Mouse (Mus musculus) erythroblast, embryonic 14.5 days (primary cell): ENCODE results near the gene Eno2. TPM values are rescaled to one million over a fixed set of nuclear protein-coding genes. Genes with fewer than 3 reads are reported as not detected.

Source experiments
- H3K27me3 ChIP-seq: 2 replicates; pipeline ENCODE4 v1.6.1; 2012; ENCODE audit warnings: inconsistent platforms; ENCODE audit not compliant: control insufficient read depth
- H3K36me3 ChIP-seq: 2 replicates; pipeline ENCODE4 v1.6.1; 2012; ENCODE audit warnings: mild to moderate bottlenecking, inconsistent platforms; ENCODE audit not compliant: control insufficient read depth
- H3K4me1 ChIP-seq: 2 replicates; pipeline ENCODE4 v1.6.1; 2012; ENCODE audit warnings: inconsistent platforms; ENCODE audit not compliant: control insufficient read depth
- H3K4me3 ChIP-seq: replicated peaks from 2 replicates; pipeline ENCODE3; 2012; ENCODE audit warnings: moderate library complexity, mild to moderate bottlenecking, inconsistent platforms
- H3K9me3 ChIP-seq: 2 replicates; pipeline ENCODE4 v1.6.1; 2012; ENCODE audit warnings: low read length, inconsistent platforms, mixed read lengths; ENCODE audit not compliant: control insufficient read depth
- GATA1 ChIP-seq: IDR thresholded peaks from 2 replicates; pipeline ENCODE4 v1.6.1; 2012; ENCODE audit warnings: low read length, inconsistent platforms, mixed read lengths
- TAL1 ChIP-seq: IDR thresholded peaks from 3 replicates; pipeline ENCODE4 v1.6.1; 2012; ENCODE audit warnings: low read length, inconsistent platforms, mixed read lengths
- polyA plus RNA-seq: library from polyadenylated mRNA; stranded (reverse); fragments of >175 nt; gene quantifications from 2 replicates; pipeline ENCODE4 v1.2.3, GENCODE M21; 2012

The Eno2 gene
- polyA plus RNA-seq, 1 experiment: not detected

- Histone ChIP-seq H3K9me3 (no peaks in the 10 kb centered on the region), H3K27me3 (no peaks in the 10 kb centered on the region), H3K36me3 (peaks cover 16% of the 10 kb centered on the region), H3K4me3 (no peak overlapping the region), H3K4me1 (peaks cover 47% of the 10 kb centered on the region)
- TF ChIP-seq GATA1 (no peak), TAL1 (no peak)
Observed at GRCm38 (mm10) chr6:124724472-124724871, 45.0 kb downstream of the Eno2 start.

GRCm38 (mm10) chr6:124723541-124723940, 45.9 kb downstream of the Eno2 start:
- no peak for TF ChIP-seq GATA1
- no peak for TF ChIP-seq TAL1
- H3K4me1 ChIP-seq: peaks cover 56% of the 10 kb centered on the region
- no peaks in the 10 kb centered on the region for H3K27me3 ChIP-seq
- H3K4me3 ChIP-seq: no peak overlapping the region
- H3K36me3 ChIP-seq: peaks cover 18% of the 10 kb centered on the region
- H3K9me3 ChIP-seq: no peaks in the 10 kb centered on the region

- Histone ChIP-seq H3K9me3 (no peaks in the 10 kb centered on the region), H3K27me3 (no peaks in the 10 kb centered on the region), H3K36me3 (peaks cover 21% of the 10 kb centered on the region), H3K4me3 (no peak overlapping the region), H3K4me1 (peaks cover 62% of the 10 kb centered on the region)
- TF ChIP-seq TAL1 (no peak), GATA1 (no peak)
Observed at GRCm38 (mm10) chr6:124722876-124723473, 46.5 kb downstream of the Eno2 start.

GRCm38 (mm10) chr6:124720904-124721303, 48.6 kb downstream of the Eno2 start:
- Histone ChIP-seq H3K4me1 (peaks cover 63% of the 10 kb centered on the region), H3K27me3 (no peaks in the 10 kb centered on the region), H3K9me3 (no peaks in the 10 kb centered on the region), H3K36me3 (peaks cover 38% of the 10 kb centered on the region), H3K4me3 (no peak overlapping the region)
- TF ChIP-seq GATA1 (no peak), TAL1 (no peak)

GRCm38 (mm10) chr6:124719354-124719978, 50.0 kb downstream of the Eno2 start:
- H3K4me1 ChIP-seq: peaks cover 60% of the 10 kb centered on the region
- TF ChIP-seq TAL1 (no peak), GATA1 (no peak)
- H3K36me3 ChIP-seq: peaks cover 47% of the 10 kb centered on the region

GRCm38 (mm10) chr6:124718703-124719102, 50.8 kb downstream of the Eno2 start:
- Histone ChIP-seq H3K36me3 (peaks cover 52% of the 10 kb centered on the region), H3K4me3 (no peak overlapping the region), H3K27me3 (no peaks in the 10 kb centered on the region), H3K9me3 (no peaks in the 10 kb centered on the region), H3K4me1 (peaks cover 64% of the 10 kb centered on the region)
- TF ChIP-seq TAL1 (no peak), GATA1 (no peak)

More at GRCm38 (mm10) chr6:124719354-124719978, 50.0 kb downstream of the Eno2 start:
- Histone ChIP-seq H3K27me3 (no peaks in the 10 kb centered on the region), H3K9me3 (no peaks in the 10 kb centered on the region), H3K4me3 (peak overlapping the region; percentile 19)

GRCm38 (mm10) chr6:124717968-124718367, 51.5 kb downstream of the Eno2 start:
- TF ChIP-seq TAL1 (no peak), GATA1 (no peak)
- H3K4me1 ChIP-seq: peaks cover 67% of the 10 kb centered on the region
- no peaks in the 10 kb centered on the region for H3K27me3 ChIP-seq
- no peak overlapping the region for H3K4me3 ChIP-seq
- H3K9me3 ChIP-seq: no peaks in the 10 kb centered on the region
- H3K36me3 ChIP-seq: peaks cover 56% of the 10 kb centered on the region

- Histone ChIP-seq H3K27me3 (no peaks in the 10 kb centered on the region), H3K4me1 (peaks cover 72% of the 10 kb centered on the region), H3K36me3 (peaks cover 56% of the 10 kb centered on the region), H3K9me3 (no peaks in the 10 kb centered on the region), H3K4me3 (no peak overlapping the region)
- no peak for TF ChIP-seq TAL1
- no peak for TF ChIP-seq GATA1
Observed at GRCm38 (mm10) chr6:124716864-124717490, 52.5 kb downstream of the Eno2 start.

GRCm38 (mm10) chr6:124712918-124713317, 56.6 kb downstream of the Eno2 start:
- Histone ChIP-seq H3K4me1 (peaks cover 64% of the 10 kb centered on the region), H3K9me3 (no peaks in the 10 kb centered on the region), H3K36me3 (peaks cover 73% of the 10 kb centered on the region), H3K4me3 (peak overlapping the region; percentile 79), H3K27me3 (no peaks in the 10 kb centered on the region)
- TF ChIP-seq GATA1: no peak
- no peak for TF ChIP-seq TAL1
